Mouse (Mus musculus): ENCODE measurements around the gene Prpf6.

Gene Prpf6

DNA sequence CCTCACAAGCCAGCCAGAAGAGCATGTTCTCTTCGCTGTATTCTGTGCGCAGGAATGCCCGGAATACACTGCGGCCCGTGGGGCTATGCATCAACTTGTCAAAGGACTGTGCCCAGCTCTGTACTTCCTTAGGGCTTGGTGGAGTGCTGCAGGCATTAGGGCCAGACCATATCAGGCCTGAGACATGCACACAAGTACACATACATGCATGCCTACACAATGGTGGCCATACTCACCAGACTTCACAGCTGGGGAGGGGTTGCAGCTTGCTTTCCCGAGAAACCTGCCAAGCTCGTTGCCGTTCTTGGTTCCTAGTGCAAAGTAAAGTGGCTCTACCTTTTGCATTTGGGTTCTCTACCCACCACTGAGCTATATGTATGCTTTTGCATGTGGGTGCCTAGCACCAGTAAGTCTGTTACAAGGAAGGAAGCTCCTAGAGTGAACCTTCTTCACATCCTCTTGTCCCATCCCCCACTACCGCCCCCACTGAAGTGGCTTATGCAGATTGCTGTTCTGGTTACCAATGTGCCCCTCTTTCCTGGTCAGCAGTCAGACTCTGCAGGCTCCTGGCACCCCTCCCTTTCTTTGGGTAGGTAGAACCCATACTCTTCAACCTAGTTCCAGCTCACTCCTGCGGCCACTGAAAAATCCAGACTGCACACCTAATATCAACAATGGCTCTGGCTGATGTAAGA is 97.9 kb downstream of the Prpf6 start:
- no peak for DNase-seq (ENCODE audit: low spot score)

DNA sequence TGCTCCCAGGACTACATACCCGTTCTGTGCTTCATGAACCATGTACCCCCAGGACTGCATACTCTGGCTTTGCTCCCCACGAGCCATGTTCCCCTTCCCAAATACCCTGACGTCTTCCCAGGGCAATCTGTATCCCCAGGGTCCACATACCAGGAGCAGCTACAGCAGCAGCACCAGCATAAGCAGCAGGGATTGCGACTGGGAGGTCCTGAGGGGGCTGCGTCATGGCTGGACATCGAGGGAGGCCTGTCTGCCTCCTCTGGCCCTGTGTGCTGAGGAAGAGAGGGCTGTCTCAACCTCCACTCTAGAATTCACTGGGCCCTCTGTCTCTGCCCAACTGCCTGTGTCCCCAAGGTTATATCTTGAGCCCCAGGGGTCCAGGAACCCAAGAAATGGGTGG is 99.4 kb downstream of the Prpf6 start:
- no peak for DNase-seq (ENCODE audit: low spot score)

DNA sequence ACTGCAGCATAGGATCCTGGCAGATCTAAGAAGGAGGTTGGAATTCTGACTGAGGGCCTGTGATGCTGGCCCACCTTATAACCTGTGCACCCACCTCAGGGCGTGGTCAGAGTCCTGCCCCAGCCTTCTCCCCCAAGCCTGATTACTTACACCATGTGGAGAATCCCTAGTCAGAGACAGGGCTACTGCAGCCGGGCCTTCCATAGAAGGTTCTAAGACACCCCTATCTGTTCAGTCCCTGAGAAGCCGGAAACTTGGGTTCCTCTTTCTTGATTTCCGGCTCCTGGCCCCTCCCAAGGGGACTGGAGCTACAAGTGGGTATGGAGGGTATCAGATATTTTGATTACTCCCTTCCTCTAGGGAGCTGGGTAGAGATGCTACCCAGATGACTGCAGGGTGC is 99.9 kb downstream of the Prpf6 start:
- DNase-seq (ENCODE audit: low spot score) = no peak

DNA sequence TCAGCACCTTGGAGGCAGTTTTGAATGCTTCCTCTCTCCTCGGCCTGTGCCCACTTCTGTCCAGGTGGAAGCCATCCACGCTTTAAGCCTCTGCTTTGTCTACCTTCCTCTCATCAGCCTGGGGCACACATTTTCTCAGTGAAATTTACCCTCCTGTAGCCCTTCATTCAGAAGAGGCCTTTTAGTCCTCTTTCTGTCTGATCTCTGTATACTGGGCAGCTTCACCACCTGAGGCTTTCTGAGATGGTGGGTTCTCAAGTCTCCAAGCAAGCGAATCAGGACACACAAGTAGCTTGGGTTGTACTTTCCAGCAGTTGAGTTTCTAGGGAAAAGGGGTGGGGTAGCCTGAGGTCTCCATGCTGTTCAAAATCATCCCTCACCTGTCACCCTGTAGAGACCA is 100.6 kb downstream of the Prpf6 start:
- DNase-seq (ENCODE audit: low spot score) = no peak

DNA sequence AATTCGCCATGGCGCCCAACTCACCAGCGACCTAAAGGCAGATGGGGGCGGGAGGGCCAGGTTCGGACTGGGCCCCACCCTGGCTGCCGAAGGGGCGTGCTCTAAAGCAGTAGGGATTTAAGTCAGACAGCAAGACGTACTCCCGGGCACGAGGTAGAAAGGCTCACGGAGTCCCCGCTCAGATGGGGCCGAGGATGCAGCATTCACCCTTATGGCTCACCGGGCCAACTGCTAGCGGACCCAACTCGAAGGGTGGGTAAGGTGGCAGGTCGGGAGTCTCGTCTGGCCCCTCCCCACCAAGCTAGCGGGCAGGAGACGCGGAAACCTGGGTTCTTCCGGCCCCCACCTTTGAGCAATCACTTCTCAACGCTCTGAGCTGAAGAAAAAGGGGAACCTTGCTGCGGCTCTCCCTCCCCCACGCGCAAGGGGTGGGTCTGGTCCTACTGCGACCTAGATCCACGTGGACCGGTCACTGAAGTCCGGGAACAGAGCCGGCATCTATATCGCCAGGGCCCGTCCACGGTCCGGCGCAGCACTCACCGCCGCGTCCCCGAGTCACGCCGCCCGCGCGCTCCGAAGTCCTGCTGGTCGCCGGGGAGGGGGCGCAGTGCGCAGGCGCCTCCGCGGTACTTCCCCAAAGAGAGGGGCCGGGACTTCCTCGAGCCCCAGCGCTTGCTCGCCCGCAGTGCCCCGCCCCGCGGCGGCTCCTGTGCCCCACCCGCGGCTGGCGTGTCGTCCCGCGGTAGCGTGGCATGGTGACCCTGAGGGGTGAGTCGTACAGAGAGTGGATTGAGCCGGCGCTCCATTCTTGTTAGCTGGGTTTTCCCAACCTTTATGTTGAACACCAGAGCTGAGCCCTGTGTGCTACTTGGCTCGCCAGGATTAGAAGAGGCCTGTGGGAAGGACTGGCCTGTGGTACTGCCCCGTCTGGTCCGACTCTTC is 101.9 kb downstream of the Prpf6 start, which contains the start of gene Rgs19:
TSS of gene Rgs19 (minus strand) at position 639 of the 942 bp plus-strand sequence.
- peak; percentile 82 for DNase-seq (ENCODE audit: low spot score)

DNA sequence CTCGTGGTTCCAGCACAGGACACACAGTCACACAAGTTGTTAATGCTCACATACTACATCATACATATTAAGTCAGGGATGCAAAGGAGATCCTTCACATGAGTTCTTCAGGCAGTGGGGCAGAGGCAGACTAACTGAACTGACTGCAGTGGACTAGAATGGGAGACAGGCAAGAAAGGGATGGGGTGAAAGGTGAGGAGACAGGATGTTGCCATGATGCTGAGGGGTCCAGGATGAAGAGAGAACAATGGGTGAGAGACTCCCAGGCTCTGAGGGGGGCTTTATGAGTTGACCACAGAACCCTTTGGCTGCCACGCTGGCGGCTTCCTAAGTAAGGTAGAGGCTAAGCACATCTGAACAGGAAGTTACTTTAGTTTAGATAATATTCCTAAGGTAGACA is 102.9 kb downstream of the Prpf6 start:
- DNase-seq (ENCODE audit: low spot score) = no peak

DNA sequence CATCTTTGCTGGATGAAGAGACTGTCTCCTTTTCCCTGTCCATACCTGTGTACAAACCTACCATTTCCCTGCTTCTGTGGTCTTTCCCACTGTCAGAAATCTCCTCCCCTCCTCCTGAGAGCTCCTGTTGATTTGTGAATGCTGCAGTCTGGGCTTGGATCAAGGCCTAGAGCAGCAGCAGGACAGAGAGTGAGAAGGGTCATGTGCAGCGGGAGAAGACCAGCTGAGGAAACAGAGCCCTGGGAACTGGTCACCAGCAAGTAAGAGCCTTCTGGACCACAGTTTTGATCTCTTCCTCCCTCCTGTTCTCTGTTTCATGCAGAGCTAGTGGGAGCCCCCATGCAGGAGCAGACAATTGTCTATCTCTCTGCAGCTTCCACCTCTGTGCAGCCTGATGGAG is 104.1 kb downstream of the Prpf6 start:
- DNase-seq (ENCODE audit: low spot score) = no peak

DNA sequence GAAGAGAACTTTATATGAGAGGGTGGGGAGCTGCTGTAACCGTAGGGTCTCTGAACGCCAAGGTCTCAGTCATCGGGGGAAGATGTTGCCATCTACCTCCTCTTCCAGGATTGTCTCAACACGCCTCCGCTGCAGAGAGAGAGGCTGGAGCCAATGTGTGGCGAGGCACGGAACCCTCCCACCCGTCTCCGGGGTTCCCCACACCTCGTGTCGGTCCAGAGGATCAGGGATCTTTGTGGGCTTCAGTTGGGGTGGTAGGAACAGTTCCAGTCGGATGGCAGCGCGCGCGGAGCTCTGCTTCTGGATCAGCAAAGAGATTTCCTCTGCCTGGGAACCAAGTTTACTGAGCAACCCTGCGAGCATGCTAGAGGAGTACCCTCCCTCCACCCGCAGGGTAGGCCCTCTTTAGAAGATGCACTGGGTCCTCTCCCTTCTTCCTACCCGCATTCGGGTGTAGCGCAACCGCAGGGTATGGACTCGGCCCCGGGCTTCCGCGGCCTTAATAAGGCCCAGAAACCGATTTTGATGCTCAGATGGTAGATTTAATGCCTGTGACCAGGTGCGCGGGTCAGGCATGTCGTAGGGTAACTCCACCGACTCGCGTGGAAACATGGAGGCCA is 105.2 kb downstream of the Prpf6 start:
- DNase-seq (ENCODE audit: low spot score) = no peak

DNA sequence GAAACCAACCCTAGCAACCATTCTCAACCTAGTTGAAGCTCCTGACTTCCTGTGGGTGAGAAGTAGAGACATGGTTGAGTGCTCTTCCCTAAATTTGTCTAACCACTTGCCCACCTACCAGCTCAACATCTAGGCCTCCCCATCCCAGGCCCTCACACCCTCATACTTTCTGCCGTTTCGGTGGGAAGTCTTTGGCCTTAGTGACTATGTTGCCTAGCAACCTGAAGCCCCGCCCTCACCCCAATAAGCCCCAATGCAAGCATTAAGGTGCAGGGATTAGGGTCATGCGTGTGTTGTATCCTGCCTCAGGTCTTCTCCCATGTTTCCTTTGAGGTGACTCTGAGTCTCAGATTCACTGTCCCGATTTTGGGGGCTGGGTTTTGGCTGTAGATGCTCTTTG is 106.6 kb downstream of the Prpf6 start, which contains the start of gene Lkaaear1:
TSS of gene Lkaaear1 (minus strand) at position 202 of the 400 bp plus-strand sequence.
- no peak for DNase-seq (ENCODE audit: low spot score)
